Mouse (Mus musculus) layer of hippocampus, postnatal 10 days (tissue): Measurements from ENCODE around the gene Aacs. TPM values are rescaled to one million over a fixed set of nuclear protein-coding genes. Genes with fewer than 3 reads are reported as not detected.

Experiments
- DNase-seq, 2 experiments: peaks; one replicate each; pipeline ENCODE4 v3.0.0; 2021; ENCODE audit warnings: low spot score in 2 of 2
- microRNA-seq, 2 experiments: library from miRNA; unstranded; fragments of <30 nt; microRNA quantifications; one replicate each; pipeline ENCODE4 v1.2.0; 2021
- total RNA-seq, 2 experiments: library from RNA; stranded (reverse); gene quantifications; 2 replicates each; pipeline ENCODE4 v1.2.3; 2021

The Aacs gene
- total RNA-seq, 2 experiments from 2014 or later: 94.5 to 106 TPM

DNA sequence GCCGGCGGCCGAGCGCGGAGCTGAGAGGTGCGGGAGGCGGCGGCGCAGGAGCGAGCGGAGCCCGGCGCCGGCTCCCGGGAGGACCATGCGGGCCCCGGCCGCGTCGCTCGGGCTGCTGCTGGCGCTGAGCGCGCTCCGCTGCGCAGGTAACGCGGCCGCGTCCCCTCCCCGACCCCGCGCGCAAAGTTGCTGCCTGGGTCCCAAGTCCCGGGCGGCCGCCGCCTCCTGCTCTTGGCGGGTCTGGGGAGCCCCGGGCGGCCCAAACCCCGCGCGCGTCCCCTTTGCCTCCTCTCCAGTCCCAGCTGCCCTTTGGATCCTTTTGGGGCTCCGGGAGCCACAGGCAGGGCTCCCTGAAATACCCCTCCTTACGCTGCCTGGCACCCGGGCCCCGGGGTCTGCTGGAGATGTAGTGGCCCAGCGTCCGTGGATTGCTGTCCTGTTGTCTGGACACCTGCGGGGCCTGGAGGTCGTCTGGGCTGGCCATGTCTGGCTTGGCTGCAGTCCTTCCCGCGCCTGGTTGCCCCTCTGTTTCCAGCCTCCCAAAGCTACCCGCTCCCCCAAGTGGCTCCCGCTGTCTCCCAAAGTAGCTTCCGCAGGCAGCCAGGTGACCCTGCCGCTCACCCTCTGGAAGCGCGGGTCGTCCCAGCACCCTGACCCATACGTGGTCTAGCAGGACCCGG lies 57.1 kb downstream of the Aacs start:
- DNase-seq: peak; percentile 44 to 60

- peak; percentile 54 to 59 for DNase-seq
Observed at GRCm38 (mm10) chr5:125533225-125533900, 57.7 kb downstream of the Aacs start.

GRCm38 (mm10) chr5:125534168-125534610 lies 58.6 kb downstream of the Aacs start:
- peak; percentile 40 to 55 for DNase-seq

- peak; percentile 42 to 57 for DNase-seq
Observed at GRCm38 (mm10) chr5:125534611-125535324, 59.2 kb downstream of the Aacs start.

DNA sequence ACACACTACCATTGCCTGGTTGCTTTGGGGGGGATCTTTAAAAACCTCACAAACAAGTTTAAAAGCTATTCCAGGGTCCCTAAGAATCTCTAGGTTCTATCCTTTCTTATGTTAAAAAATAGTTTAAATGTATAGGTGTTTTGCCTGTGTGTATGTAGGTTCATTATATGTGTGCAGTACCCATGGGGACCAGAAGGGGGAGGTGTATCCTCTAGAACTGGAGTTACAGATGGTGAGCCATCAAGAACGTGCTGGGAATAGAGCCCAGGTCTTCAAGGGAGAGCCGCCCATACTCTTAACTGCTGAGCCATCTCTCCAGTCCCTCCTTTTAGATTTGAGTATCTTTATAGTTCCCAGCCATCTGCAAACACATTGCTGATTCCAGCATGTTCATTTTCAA lies 69.5 kb downstream of the Aacs start:
- DNase-seq: no peak

DNA sequence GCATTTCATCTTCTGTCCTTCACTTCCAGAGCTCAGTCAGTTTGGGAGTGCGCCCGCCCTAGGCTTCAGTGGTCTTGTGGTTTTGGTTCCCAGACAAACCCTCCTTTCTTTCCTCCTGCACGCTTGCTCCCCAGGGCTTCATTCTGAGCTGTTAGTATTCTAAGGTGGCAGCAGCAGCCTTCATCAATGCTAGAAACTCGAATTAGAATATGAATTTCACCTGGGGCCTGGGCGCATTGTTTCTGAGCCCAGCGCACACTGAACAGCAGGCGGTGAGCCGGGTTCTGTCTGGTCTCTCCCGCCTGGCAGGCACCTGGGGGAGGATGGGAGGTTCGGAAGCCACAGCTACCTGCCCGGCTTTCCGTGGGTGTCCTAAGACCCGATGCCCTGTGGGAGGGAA lies 70.7 kb downstream of the Aacs start:
- no peak for DNase-seq

- DNase-seq: no peak
Observed at GRCm38 (mm10) chr5:125549750-125550489, 74.3 kb downstream of the Aacs start.

- no peak for DNase-seq
Observed at GRCm38 (mm10) chr5:125555732-125556131, 80.1 kb downstream of the Aacs start.

DNA sequence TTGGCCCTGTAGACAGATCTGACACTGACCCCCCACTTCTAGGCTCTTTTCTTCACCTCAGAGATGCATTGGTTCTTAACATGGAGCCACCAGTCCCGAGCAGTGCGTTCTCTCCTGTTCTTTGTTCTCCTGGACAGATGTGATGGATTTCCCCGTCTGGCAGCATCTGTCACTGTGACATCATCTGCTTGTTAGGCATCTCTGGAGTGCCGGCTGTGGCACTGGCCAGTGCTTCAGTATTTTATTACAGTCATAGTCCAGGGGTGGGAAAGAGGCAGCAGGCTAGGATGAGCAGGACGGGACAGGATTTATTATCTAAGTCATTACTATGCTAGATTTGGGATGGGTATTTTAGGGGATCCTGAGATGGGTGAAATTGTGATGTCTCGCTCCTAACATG lies 87.9 kb downstream of the Aacs start:
- DNase-seq: no peak

DNA sequence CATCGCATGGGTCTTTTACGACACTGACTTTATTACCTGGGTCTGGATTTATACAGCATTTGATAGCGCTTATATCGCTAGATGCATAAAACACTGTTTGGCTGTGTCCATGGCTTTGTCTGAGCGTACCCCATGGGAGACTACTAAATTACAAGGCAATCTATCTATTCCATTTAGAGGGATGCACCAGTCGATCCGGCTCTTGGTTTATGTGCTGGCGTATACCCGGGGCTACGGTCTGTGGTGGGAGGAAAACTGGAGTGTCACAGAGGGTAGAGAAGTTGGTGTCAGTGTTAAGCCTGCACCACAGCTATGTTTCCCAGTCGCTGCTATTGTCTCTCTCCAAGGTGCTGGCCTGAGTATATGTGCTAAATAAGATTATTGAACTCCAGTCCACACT lies 90.1 kb downstream of the Aacs start:
- no peak for DNase-seq

Small RNAs within 50 kb of the gene (microRNA-seq; reads per million reads assigned to microRNA genes)
- gene Gm27551: 0 reads per million in 2 experiments

Other genes starting within 250 kb of the Aacs start
- 10 to 100 TPM; 55.4 to 56.7 TPM for gene Scarb1, start 134.7 kb upstream of the Aacs start, total RNA-seq
- gene Gm10382, start 86.5 kb upstream of the Aacs start, total RNA-seq: under 1 TPM in 1 of 2 experiments, not detected in 1; 0.27 TPM
- gene Ubc, start 85.6 kb upstream of the Aacs start, total RNA-seq: 100 to 1,000 TPM; 760 to 831 TPM
- gene Dhx37, start 41.7 kb upstream of the Aacs start, total RNA-seq: 10 to 100 TPM; 13.3 TPM
- gene Bri3bp, start 34.2 kb upstream of the Aacs start, total RNA-seq: 10 to 100 TPM; 82.6 to 87.9 TPM
- gene Tmem132b, start 56.0 kb downstream of the Aacs start, total RNA-seq: 10 to 100 TPM; 82.4 to 84.0 TPM